Mouse (Mus musculus): Measurements from ENCODE around the gene Klk14. TPM values are rescaled to one million over a fixed set of nuclear protein-coding genes. Genes with fewer than 3 reads are reported as not detected.
"Not testable (repeated sequence)": the region's sequence is repeated elsewhere in the genome, so short reads cannot be mapped to it uniquely, and the experiment has no call there.

Gene Klk14
- polyA plus RNA-seq (2012; ENCODE audit: insufficient read depth, low replicate concordance): not detected in 2 replicates

GRCm38 (mm10) chr7:43690118-43690517 lies at the start of gene Klk14:
Klk14 (plus strand) TSS chr7:43690418.
- Histone ChIP-seq H3K4me1 (peaks cover under 1% of the 10 kb centered on the region; the same call in 1 of the 2 replicates), H3K27me3 (replicated peaks) (peaks cover 15% of the 10 kb centered on the region), H3K4me3 (replicated peaks) (no peak within 1 kb of the TSS), H3K9me3 (peaks cover 5% of the 10 kb centered on the region; the same call in 1 of the 2 replicates), H3K36me3 (replicated peaks; ENCODE audit: low read length) (no peaks in the 10 kb centered on the region)
- TF ChIP-seq GATA1 (IDR thresholded peaks at IDR 0.05; ENCODE audit: borderline replicate concordance, low read length): no peak
- no peak for TF ChIP-seq FLI1 (IDR thresholded peaks at IDR 0.05; ENCODE audit: low read length)

GRCm38 (mm10) chr7:43642587-43642986 lies 47.6 kb upstream of the Klk14 start:
- peaks cover 3% of the 10 kb centered on the region; the same call in 1 of the 2 replicates for H3K9me3 ChIP-seq

DNA sequence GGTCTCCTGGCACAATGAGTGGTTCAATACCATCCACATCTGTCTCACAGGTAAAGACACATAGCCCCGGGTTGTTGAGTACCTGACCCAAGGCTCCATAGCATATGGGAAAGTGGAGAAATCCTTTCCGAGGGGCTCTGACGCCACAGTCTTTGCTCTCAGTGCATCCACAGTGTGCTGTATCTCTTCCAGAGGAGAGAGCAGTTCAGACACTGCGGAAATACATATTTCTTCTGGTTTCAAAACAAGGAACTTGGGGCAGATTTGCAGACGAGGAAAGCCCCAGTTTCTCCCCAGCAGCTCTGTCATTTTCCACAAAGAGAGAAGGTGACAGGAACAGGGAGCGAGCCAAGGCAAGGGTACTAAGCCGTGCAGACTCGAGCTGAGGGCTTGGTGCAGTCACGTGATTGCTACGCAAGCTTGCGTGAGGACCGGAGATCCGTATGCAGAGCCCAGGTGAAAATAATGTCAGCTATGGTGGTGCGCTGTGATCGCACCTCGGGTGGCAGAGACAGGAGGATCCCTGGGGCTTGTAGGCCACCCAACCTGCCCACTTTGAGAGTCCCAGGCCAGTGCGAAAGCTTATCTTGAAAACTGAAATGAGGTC lies 47.1 kb upstream of the Klk14 start:
- H3K4me1 ChIP-seq: peaks cover 7% of the 10 kb centered on the region; the same call in 1 of the 2 replicates
- H3K4me3 ChIP-seq (replicated peaks): no peak overlapping the region
- peaks cover 3% of the 10 kb centered on the region; the same call in 1 of the 2 replicates for H3K9me3 ChIP-seq
- H3K36me3 ChIP-seq (replicated peaks; ENCODE audit: low read length): no peaks in the 10 kb centered on the region
- H3K27me3 ChIP-seq (replicated peaks): peaks cover 2% of the 10 kb centered on the region
- TF ChIP-seq GATA1 (IDR thresholded peaks at IDR 0.05; ENCODE audit: borderline replicate concordance, low read length) (no peak), FLI1 (IDR thresholded peaks at IDR 0.05; ENCODE audit: low read length) (no peak)

More at GRCm38 (mm10) chr7:43642587-43642986, 47.6 kb upstream of the Klk14 start:
- no peak for TF ChIP-seq FLI1 (IDR thresholded peaks at IDR 0.05; ENCODE audit: low read length)
- no peak for TF ChIP-seq GATA1 (IDR thresholded peaks at IDR 0.05; ENCODE audit: borderline replicate concordance, low read length)
- H3K4me1 ChIP-seq: peaks cover 7% of the 10 kb centered on the region; the same call in 1 of the 2 replicates
- peaks cover 2% of the 10 kb centered on the region for H3K27me3 ChIP-seq (replicated peaks)
- no peaks in the 10 kb centered on the region for H3K36me3 ChIP-seq (replicated peaks; ENCODE audit: low read length)
- no peak overlapping the region for H3K4me3 ChIP-seq (replicated peaks)

DNA sequence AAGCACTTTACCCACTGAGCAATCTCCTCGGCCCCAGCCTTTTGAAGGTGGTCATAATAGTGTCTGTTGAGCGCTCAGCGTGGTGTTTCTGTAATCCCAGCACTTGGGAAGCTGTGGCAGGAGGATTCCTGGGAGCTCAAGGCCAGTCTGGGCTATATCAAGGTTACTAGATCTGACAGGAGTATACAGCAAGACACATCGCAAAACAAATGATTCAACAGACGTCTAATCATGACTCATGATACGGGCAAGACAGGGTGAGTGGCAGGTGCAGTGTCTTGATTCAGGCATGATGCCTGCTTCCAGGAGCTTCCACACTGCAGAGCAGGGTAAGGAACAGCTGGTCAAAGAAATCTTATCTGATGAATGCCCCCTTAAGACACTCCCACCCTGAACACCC lies 37.5 kb upstream of the Klk14 start:
- Histone ChIP-seq H3K9me3 (peaks cover 15% of the 10 kb centered on the region), H3K4me3 (replicated peaks) (no peak overlapping the region), H3K36me3 (replicated peaks; ENCODE audit: low read length) (no peaks in the 10 kb centered on the region), H3K27me3 (replicated peaks) (peaks cover 15% of the 10 kb centered on the region), H3K4me1 (peaks cover 12% of the 10 kb centered on the region)
- TF ChIP-seq FLI1 (IDR thresholded peaks at IDR 0.05; ENCODE audit: low read length): no peak
- no peak for TF ChIP-seq GATA1 (IDR thresholded peaks at IDR 0.05; ENCODE audit: borderline replicate concordance, low read length)

GRCm38 (mm10) chr7:43654519-43654918 lies 35.7 kb upstream of the Klk14 start:
- Histone ChIP-seq H3K9me3 (peaks cover 15% of the 10 kb centered on the region), H3K4me3 (replicated peaks) (no peak overlapping the region), H3K36me3 (replicated peaks; ENCODE audit: low read length) (no peaks in the 10 kb centered on the region), H3K4me1 (peaks cover 12% of the 10 kb centered on the region), H3K27me3 (replicated peaks) (peaks cover 25% of the 10 kb centered on the region)
- TF ChIP-seq GATA1 (IDR thresholded peaks at IDR 0.05; ENCODE audit: borderline replicate concordance, low read length): no peak

DNA sequence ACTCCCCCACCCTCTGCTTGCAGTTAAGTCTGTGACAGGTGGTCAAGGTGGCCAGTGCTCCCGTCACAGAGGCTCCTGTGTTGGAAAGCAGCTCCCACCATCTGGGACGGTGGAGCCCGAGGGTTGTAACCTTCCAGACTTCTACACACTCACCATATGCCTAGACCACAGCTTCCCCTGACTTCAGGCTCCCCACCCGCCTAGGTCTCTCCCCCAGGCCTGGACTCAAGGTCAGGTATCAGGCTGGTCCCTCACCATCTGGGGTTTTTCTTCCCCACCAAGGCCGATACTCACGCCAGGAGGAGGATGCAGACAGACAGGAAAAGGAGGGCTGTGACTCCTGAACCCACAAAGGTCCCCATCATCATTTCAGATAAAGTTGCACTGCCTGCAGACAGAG lies 34.0 kb upstream of the Klk14 start:
- peaks cover 25% of the 10 kb centered on the region for H3K27me3 ChIP-seq (replicated peaks)
- no peak for TF ChIP-seq FLI1 (IDR thresholded peaks at IDR 0.05; ENCODE audit: low read length)
- H3K4me1 ChIP-seq: peaks cover 23% of the 10 kb centered on the region
- H3K36me3 ChIP-seq (replicated peaks; ENCODE audit: low read length): no peaks in the 10 kb centered on the region
- H3K9me3 ChIP-seq: peaks cover 8% of the 10 kb centered on the region
- H3K4me3 ChIP-seq (replicated peaks): peak overlapping the region; percentile 33

DNA sequence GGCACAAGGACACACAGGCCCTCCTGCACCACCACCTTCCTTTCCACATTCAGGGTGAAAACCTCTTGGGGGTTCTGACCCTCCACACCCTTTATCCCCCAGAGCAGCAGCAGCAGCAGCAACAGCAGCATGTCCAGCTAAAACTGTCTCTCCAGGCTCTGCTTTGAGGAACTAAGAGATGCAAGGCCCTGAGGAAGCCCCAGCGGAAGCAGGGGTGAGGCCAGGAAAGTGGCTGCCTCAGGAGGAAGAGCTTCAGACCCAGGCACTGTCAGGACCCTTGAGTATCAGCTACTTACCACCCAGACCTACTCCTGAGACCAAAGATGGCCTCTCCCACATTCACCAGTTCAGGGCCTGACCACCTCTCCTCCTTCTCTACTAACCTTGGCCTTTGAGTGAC lies 30.2 kb upstream of the Klk14 start, which contains the start of gene Siglece:
TSS of gene Siglece (minus strand) at position 160 of the 400 bp plus-strand sequence.
- no peaks in the 10 kb centered on the region for H3K36me3 ChIP-seq (replicated peaks; ENCODE audit: low read length)
- no peak for TF ChIP-seq GATA1 (IDR thresholded peaks at IDR 0.05; ENCODE audit: borderline replicate concordance, low read length)
- no peak for TF ChIP-seq FLI1 (IDR thresholded peaks at IDR 0.05; ENCODE audit: low read length)
- H3K4me3 ChIP-seq (replicated peaks): no peak within 1 kb of the TSS
- H3K9me3 ChIP-seq: no peaks in the 10 kb centered on the region
- H3K4me1 ChIP-seq: peaks cover 29% of the 10 kb centered on the region
- H3K27me3 ChIP-seq (replicated peaks): peaks cover 25% of the 10 kb centered on the region

DNA sequence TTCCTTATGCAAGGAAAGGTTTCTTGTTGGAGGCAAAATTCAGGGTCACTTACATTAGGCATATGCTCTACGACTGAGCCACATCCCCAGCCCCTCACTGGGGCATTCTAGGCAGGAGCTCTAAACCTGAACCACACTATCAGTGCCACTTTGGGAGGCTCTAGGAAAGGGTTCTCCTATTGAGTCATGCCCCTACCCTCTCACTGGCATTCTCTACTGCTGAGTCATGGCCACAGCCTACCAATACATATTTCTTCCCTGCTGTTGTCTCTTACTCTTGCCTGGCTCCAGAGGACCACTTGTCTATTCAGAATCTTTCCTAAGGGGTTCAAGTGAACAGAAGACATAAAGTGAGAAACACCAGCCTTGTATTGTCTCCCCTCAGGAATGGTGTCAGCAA lies 27.4 kb upstream of the Klk14 start:
- TF ChIP-seq GATA1 (IDR thresholded peaks at IDR 0.05; ENCODE audit: borderline replicate concordance, low read length): no peak
- TF ChIP-seq FLI1 (IDR thresholded peaks at IDR 0.05; ENCODE audit: low read length): no peak
- H3K36me3 ChIP-seq (replicated peaks; ENCODE audit: low read length): no peaks in the 10 kb centered on the region
- H3K4me1 ChIP-seq: peaks cover 17% of the 10 kb centered on the region
- no peak overlapping the region for H3K4me3 ChIP-seq (replicated peaks)
- no peaks in the 10 kb centered on the region for H3K9me3 ChIP-seq
- H3K27me3 ChIP-seq (replicated peaks): peaks cover 15% of the 10 kb centered on the region

DNA sequence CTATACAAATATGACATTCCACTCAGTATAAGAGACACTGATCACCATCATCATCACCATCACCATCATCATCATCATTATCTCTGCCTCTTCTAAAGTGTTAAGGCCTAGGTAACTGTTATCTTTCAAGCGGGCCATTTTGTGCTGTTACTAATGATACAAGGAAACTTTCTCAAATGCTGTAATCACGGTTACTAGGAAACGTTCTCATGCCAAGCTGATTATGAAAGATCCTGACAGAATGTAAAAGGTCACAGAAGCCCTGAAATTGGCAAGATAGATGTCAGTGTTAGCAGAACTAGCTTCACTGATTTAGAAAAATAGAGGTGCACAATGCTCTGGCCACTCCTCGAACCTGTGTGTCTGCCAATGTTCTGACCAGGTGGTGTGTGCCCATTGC lies 23.0 kb upstream of the Klk14 start:
- peaks cover 16% of the 10 kb centered on the region for H3K4me1 ChIP-seq
- not testable (repeated sequence) for H3K36me3 ChIP-seq (replicated peaks; ENCODE audit: low read length); H3K9me3 ChIP-seq; H3K27me3 ChIP-seq (replicated peaks); H3K4me3 ChIP-seq (replicated peaks)

DNA sequence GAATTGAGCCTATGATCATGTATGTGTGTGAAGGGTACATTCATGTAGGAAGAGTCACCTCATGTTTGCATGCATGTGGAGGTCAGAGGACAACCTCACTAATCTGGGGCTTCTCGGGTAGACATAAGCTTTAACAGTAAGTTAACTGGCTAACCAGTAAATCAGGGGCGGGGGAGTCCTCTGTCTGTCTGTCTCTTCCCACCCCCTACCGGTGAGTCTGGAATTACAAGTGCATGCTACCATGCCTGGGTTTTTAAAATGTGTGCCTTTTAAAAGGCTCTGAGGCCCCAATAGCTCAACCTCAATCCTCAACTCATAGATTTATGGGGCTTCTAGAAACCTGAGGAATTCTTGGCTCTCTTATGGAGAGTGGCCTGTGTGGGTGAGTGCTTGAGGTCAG lies 21.6 kb upstream of the Klk14 start:
- Histone ChIP-seq H3K4me3 (replicated peaks) (no peak overlapping the region), H3K9me3 (no peaks in the 10 kb centered on the region), H3K27me3 (replicated peaks) (peaks cover 5% of the 10 kb centered on the region), H3K36me3 (replicated peaks; ENCODE audit: low read length) (no peaks in the 10 kb centered on the region), H3K4me1 (peaks cover 19% of the 10 kb centered on the region)
- TF ChIP-seq GATA1 (IDR thresholded peaks at IDR 0.05; ENCODE audit: borderline replicate concordance, low read length): no peak
- no peak for TF ChIP-seq FLI1 (IDR thresholded peaks at IDR 0.05; ENCODE audit: low read length)

Measured in megakaryocyte, embryonic 14.5 days (primary cell).